Mouse (Mus musculus) testis, postnatal 10 days (tissue): ENCODE results near the gene Sgip1.

Source experiments
- DNase-seq: peaks from one replicate; pipeline ENCODE4 v3.0.0; 2021; ENCODE audit warnings: low spot score

Sgip1 gene

GRCm38 (mm10) chr4:102775596-102776270 is 34.6 kb downstream of the Sgip1 start:
- no peak for DNase-seq

DNA sequence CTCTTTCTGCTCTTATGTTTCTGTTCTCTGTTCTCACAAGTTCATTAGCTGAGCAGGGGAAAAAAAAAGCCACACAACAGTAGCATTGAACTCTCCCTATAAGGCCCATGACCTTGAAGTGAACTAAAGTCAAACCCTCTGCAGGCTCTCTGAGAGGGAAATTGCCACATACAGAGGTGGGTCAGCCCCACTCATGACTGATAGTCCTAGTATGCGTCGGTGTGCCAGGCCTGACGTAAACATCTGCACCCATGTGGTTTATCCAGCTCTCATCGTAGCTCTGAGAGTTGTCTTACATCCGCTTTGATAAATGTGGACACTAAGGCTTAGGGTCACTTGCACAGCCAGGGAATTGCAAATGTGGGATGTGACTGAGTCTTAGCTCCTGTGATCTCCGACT is 38.8 kb downstream of the Sgip1 start:
- no peak for DNase-seq

DNA sequence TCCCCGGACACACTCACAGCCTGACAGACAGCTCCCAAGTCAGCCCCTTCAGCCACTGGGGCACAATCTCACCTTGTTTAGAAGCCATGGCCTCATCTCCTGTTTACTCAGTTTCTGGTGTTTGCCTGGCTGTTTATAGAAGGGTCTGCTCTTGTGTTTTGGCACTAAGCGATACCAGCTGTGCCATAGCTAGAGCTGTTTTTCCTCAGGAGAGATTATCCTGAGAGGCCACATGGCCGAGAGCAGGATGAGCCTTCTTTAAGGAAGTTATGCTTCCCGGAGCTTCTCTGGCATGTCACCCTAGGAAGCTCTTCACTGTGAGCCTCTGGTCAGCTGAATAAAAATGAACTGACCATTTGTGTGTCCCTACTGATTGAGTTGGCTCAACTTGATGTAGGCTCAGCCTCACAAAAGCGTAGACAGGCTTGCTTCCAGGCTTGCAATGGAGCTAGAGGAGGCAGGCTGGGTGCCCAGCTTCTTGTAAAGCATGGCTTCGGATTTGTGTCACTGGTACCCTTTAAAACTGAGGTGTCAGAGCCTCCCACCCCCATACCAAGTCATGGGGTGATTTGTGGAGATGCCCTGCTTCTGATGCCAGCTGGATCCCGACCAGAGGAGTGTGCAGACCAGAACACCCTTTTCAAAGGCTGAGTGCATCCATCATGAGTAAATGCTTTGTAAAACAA is 42.1 kb downstream of the Sgip1 start:
- no peak for DNase-seq

GRCm38 (mm10) chr4:102785158-102785557 is 44.1 kb downstream of the Sgip1 start:
- DNase-seq = no peak

GRCm38 (mm10) chr4:102792100-102792790 is 51.1 kb downstream of the Sgip1 start:
- no peak for DNase-seq

GRCm38 (mm10) chr4:102801471-102801870 is 60.4 kb downstream of the Sgip1 start:
- no peak for DNase-seq

- DNase-seq = no peak
Observed at GRCm38 (mm10) chr4:102801936-102802335, 60.8 kb downstream of the Sgip1 start.

DNA sequence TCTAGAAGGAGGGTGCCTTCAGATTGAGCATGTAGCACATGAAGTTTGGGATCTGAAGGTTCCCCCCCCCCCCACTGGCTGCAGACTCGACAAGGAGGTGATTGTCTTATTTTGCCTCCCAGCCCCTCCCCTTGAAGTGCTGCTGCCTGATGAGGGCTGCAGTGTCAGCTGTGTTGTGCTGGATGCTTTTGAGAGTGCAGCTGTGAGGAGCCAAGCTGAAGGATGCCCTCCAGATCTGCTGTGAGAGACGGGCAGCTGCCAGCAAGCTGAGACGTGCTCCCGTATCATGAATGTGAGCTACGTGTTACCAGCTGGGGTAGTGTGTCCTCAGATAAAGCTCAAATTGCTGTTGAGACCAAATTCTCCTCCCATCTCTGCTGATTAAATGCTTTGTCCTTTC is 63.5 kb downstream of the Sgip1 start:
- no peak for DNase-seq

DNA sequence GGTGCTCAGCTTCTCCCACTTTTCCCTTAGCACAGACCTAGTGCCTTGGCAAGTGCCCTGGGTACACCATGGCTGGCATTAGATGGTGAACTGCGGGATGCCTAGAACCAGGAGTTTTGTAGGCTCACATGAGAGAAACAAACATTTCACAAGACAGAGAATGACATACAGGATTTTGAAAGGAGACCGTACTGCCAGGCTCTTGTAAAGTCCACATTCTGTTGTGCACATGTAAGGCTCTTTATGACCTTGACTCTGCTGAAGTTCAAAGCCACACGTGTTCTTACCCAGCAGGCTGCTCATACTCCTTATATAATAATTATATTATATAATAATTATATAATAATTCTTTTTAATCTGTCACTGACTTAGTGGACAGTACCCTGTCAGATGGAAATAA is 65.9 kb downstream of the Sgip1 start:
- no peak for DNase-seq

- no peak for DNase-seq
Observed at GRCm38 (mm10) chr4:102808258-102808657, 67.2 kb downstream of the Sgip1 start.

DNA sequence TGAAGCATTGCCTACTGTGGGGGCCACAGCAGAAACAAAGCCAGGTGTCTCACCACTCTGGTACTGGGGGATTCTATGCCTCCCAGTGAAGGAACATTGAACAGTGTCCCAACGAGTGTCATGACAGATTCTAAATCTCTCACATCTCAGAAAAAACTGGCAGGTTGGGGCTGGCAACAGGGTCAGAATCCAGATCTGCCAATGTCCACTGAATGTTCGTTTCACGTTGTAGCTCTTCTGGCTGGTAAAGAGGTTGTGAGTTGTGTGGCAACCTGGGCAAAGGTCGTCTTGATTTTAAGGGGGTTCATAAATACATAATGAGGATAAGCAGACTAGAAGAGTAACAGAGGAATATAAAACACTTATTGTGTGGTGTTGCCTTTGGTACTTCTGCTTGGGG is 68.2 kb downstream of the Sgip1 start:
- no peak for DNase-seq

DNA sequence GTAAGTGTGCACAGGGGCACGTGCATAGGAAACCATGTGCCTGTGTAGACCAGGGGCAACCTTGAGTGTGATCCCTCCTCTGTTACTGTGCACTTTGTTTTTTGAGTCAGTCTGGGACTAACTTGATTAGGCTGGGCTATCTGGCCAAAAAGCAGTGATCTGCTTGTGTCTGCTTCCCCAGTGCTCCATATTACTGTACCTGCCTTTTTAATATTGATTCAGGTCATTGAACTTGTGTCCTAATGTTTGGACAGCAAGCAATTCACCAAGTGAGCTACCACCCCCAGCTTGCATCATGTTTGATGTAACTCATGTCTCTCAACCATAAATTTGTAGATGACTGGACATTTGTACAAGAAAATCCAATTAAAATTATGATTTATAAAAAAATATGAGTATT is 69.2 kb downstream of the Sgip1 start:
- no peak for DNase-seq

GRCm38 (mm10) chr4:102811007-102811805 is 70.1 kb downstream of the Sgip1 start:
- no peak for DNase-seq

- DNase-seq = no peak
Observed at GRCm38 (mm10) chr4:102813346-102813745, 72.2 kb downstream of the Sgip1 start.

DNA sequence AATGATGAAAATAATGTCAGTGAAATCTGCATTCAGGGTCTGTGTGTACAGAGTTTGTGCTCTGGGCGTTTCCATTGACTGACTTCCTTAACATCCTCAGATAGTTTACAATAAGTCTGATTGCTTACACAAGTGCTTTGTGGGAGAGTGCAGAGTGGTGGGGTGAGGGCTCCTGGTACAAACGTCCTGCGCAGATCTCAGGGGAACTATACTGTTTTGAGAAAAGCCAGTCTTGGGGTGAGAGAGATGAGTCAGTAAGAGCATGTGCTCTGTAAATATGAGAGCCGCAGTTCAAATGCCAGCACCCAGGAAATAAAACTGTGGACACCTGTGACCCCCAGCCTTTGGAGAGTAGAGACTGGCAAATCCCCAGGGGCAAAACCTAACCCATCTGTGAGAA is 80.7 kb downstream of the Sgip1 start:
- no peak for DNase-seq

DNA sequence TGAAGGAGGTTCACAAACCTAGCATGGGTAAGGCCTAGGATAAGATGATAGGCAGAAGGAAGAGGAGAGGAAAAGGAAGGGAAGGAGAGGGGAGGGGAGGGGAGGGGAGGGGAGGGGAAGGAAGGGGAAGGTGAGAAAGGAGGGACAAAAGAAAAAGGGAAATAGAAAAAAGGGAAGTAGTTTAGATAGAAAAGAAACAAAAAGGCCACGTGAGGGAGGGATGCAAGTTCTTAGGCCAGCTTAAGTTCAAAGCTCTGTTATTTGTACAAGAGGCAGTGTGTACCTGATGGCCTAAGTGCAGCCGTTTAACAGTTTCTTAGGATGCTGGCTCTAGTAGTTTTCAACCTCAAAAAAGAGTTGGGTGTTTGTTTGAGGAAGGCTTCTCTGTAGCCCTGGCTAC is 83.4 kb downstream of the Sgip1 start:
- no peak for DNase-seq

DNA sequence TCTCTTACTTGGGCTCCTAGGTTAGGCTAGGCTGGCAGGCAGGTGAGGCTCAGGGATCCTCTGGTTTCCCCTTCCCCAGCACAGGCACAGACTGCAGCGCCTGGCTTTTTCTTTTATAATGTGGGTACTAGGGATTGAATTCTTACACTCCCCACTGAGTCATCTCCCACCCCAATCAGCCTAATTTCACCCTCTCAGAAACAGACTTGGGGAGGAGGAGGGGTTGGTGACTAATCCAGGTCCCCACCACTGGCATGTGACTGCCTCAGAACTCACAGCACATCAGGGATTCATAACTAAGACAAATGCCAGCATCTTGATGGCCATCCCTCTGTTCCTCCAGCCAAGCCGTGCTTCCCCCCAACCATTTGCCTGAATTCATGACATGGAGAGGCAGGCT is 85.1 kb downstream of the Sgip1 start:
- DNase-seq = no peak

DNA sequence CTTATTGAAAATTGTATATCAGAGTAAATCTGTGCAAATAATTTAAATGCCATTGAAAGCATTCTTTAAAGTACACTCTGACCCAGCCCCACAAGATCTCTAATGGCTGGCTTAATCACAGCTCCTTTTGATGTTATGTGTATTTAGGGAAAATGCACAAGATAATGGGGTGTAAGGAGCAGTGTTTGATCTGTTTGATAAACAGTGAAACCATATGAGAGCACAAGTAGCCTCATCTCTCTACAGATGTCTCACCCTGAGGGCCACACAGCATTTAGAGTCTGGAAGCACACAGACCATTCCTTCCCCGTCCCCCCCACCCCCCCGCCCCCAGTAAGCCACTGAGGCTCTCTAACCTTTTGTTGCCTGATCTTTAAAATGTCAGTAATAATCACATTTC is 87.4 kb downstream of the Sgip1 start:
- DNase-seq = no peak

DNA sequence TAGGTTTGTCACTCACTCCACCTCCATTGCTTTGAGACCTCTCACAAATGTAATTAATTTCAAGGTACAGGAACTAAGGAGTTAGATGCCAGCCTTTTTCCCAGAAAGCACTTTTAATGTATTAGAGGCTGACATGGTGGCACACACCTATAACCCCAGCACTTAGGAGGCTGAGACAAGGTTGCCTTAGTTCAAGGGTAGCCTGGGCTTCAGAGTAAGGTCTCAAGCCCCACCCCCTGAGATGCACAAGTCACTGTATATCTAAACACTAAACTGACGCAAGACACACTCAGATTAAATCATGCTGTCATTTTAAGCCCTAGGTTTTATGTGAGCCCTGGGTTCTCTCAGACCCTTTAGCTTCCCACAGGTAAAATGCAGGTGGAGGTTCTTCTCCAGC is 92.1 kb downstream of the Sgip1 start:
- no peak for DNase-seq

DNA sequence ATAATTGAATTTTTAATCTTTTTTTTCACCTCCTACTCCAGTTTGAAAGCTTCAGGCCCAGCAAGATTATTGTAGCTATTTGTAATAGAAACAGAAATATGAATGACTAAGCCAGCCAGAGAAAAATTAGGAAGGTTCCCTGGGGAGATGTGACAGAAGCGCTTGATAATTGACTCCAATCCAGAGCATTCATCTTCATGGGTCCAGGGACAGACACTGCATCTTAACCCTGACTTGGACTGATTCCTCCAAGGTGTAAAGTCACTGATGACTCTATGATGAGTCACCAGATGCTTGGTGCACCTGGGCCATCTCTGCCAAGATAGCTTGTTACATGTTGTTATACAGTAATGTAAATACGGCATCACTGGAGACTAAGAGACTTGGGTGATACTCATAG is 92.6 kb downstream of the Sgip1 start:
- no peak for DNase-seq

DNA sequence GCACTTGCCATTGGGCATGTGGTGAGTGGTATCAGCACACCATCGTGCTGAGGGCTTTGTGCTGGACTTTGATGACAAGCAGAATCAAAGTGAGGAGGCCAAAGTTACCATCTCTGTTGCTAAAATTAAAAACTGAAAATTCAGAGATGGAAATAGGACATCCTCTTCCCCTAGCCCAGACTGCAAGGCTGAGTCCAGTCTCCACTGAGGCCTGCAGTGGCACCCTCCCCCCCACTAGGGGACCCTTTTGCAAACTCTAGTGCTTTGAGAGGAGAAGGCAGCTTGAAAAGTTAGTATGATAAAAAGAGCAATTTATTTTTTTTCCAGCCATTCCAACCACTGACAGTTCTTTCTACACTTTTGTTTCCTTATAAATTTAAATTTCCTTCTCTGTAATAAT is 93.6 kb downstream of the Sgip1 start:
- DNase-seq = no peak

GRCm38 (mm10) chr4:102840062-102840798 is 99.1 kb downstream of the Sgip1 start:
- no peak for DNase-seq
